In the genomic region with DNA sequence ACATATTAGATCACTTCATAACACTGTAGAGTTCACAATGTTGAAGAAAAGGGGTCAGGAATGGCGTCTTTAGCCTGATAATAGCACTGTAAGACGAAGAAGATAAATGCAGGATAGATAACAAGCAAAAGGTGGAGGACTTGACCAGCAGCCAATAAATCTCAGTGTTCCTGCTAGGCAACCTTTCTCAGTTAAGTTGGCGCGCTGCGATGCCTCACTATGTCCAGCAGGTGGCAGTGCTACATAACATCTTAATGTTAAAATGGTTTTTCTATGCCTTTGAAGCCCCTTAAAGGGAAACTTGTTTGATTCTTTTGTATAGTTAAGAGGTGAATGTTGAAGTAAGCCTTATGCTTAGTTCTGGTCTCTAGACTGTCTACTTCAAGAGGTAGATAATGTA, we compare ENCODE assay signal across 8 mouse cellular contexts. TPM values are rescaled to one million over a fixed set of nuclear protein-coding genes. Genes with fewer than 3 reads are reported as not detected.
DNase-seq lines count a peak whose midpoint lies in the region; ATAC-seq and TF ChIP-seq lines count a peak whose summit lies in the region.

No protein-coding gene starts in this region.

- ATAC-seq in forebrain, embryonic 14.5 days = no peak

- H3K27ac ChIP-seq in CH12.LX (ENCODE audit: insufficient read depth, low read depth) = no peak overlapping the region
- no peak overlapping the region for H3K27ac ChIP-seq in forebrain, embryonic 14.5 days (ENCODE audit: low read depth, low read length)

- TF ChIP-seq POLR2A in CH12.LX (IDR thresholded peaks at IDR 0.05; ENCODE audit: low read depth, low read length) = no peak
- no peak for TF ChIP-seq POLR2A in lung, adult 2 months (IDR thresholded peaks at IDR 0.05; ENCODE audit: borderline replicate concordance, extremely low read depth, low read depth, low read length)

- no peak overlapping the region for H3K9ac ChIP-seq in CH12.LX (ENCODE audit: insufficient read depth, low read depth)
- H3K9ac ChIP-seq in forebrain, embryonic 14.5 days (ENCODE audit: low read length) = no peak overlapping the region

- no peaks in the 10 kb centered on the region for H3K27me3 ChIP-seq in CH12.LX (replicated peaks)
- no peaks in the 10 kb centered on the region for H3K27me3 ChIP-seq in forebrain, embryonic 14.5 days (replicated peaks; ENCODE audit: control insufficient read depth, insufficient read depth, low read length)

- WGBS in forebrain, embryonic 14.5 days = 1% methylated on average over 5 of the region's 5 CpGs
- under 1% methylated on average over 5 of the region's 5 CpGs for WGBS in lung, adult 2 months

- no peak overlapping the region for H3K4me3 ChIP-seq in CH12.LX (replicated peaks in 1 of 3; ENCODE audit: low read depth in 2 of 3, low read length in 2 of 3, poor library complexity in 1 of 3)
- H3K4me3 ChIP-seq in forebrain, embryonic 14.5 days (ENCODE audit: low read depth, low read length) = no peak overlapping the region
- no peak overlapping the region for H3K4me3 ChIP-seq in lung, adult 2 months (replicated peaks; ENCODE audit: extremely low read depth, low read depth, low read length)

- H3K4me1 ChIP-seq in CH12.LX (ENCODE audit: control insufficient read depth in 1 of 2, insufficient read depth in 2 of 2) = peaks cover 0 to 4% of the 10 kb centered on the region in 2 experiments; a peak in 1 of 4 replicates
- H3K4me1 ChIP-seq in forebrain, embryonic 14.5 days (ENCODE audit: control insufficient read depth, insufficient read depth, low read length) = no peaks in the 10 kb centered on the region
- peaks cover 2% of the 10 kb centered on the region; the same call in 1 of the 2 replicates for H3K4me1 ChIP-seq in lung, adult 2 months (ENCODE audit: control insufficient read depth, insufficient read depth, low read length)

- H3K4me2 ChIP-seq in CH12.LX (ENCODE audit: insufficient read depth, low read depth, poor library complexity, severe bottlenecking) = no peak overlapping the region
- H3K4me2 ChIP-seq in forebrain, embryonic 14.5 days (ENCODE audit: low read length) = no peak overlapping the region

- dilution Hi-C loops in CH12.LX (cut with MboI; ENCODE audit: extremely low pct_ligation_motif_present, extremely low pct_unique_long_range_greater_than_20kb, low sequenced_read_pairs) = no loop called here

- DNase-seq in 416B (ENCODE audit: low read depth) = peak; percentile 74
- DNase-seq in CH12.LX (ENCODE audit: extremely low read depth) = peak; percentile 67
- peak; percentile 58 for DNase-seq in c-Kit-positive CD71-negative TER-119-negative erythroid progenitor cells, embryonic 14.5 days (ENCODE audit: low read depth)
- DNase-seq in forebrain, embryonic 14.5 days (ENCODE audit: low spot score) = peak; percentile 89
- DNase-seq in kidney, postnatal 10 days = peak; percentile 89
- DNase-seq in lung, adult 2 months = peak; percentile 66
- peak; percentile 79 for DNase-seq in right cerebral cortex, postnatal 14 days
- DNase-seq in yolk sac, embryonic 10.5 days (ENCODE audit: low spot score) = peak; percentile 43

- no peaks in the 10 kb centered on the region for H3K79me2 ChIP-seq in CH12.LX (replicated peaks; ENCODE audit: control insufficient read depth, extremely low read depth, insufficient read depth, poor library complexity, severe bottlenecking)

- no peaks in the 10 kb centered on the region for H3K9me3 ChIP-seq in CH12.LX (replicated peaks; ENCODE audit: low read length)
- no peaks in the 10 kb centered on the region for H3K9me3 ChIP-seq in forebrain, embryonic 14.5 days (replicated peaks; ENCODE audit: control insufficient read depth, low read length)

- TF ChIP-seq RAD21 in CH12.LX (IDR thresholded peaks at IDR 0.05; ENCODE audit: low read depth, low read length) = peak; percentile 86

- H3K36me3 ChIP-seq in CH12.LX (replicated peaks in 1 of 2; ENCODE audit: control insufficient read depth in 1 of 2, insufficient read depth in 1 of 2, low read length in 1 of 2) = no peaks in the 10 kb centered on the region
- H3K36me3 ChIP-seq in forebrain, embryonic 14.5 days (ENCODE audit: control insufficient read depth, insufficient read depth, low read length) = no peaks in the 10 kb centered on the region

- TF ChIP-seq EP300 in CH12.LX (IDR thresholded peaks at IDR 0.05; ENCODE audit: low read length) = no peak

- in situ Hi-C loops in CH12.LX (cut with MboI; ENCODE audit: low pct_ligation_motif_present, low pct_unique_long_range_greater_than_20kb, low sequenced_read_pairs) = loop anchor here (10.0 kb wide), 2 partner anchors 121 to 331 kb away; no protein-coding TSS in a partner anchor

- TF ChIP-seq CTCF in CH12.LX (conservative IDR thresholded peaks at IDR 0.05 in 1 of 2, IDR thresholded peaks at IDR 0.05 in 1 of 2; ENCODE audit: low read depth in 2 of 2, low read length in 2 of 2) = peak; percentile 88 to 90
- TF ChIP-seq CTCF in lung, adult 2 months (IDR thresholded peaks at IDR 0.05; ENCODE audit: insufficient read depth, low read length) = peak; percentile 97

TF ChIP-seq in CH12.LX, 34 proteins besides CTCF, POLR2A, EP300 and RAD21:
- peak; percentile 81; the same call in 1 of the 2 replicates for TF ChIP-seq E2F4 (IDR thresholded peaks at IDR 0.05; ENCODE audit: insufficient replicate concordance, low read depth, low read length)
- TF ChIP-seq SMC3 (IDR thresholded peaks at IDR 0.05; ENCODE audit: low read depth, low read length) = peak; percentile 85
- TF ChIP-seq MAZ (IDR thresholded peaks at IDR 0.05; ENCODE audit: low read depth, low read length) = no peak
TF ChIP-seq in CH12.LX: peak in this region for 2.

RNA-seq across cellular contexts. Expression of gene Ifit1, which starts 25.5 kb away (rescaled TPM):
- 0.25 TPM in 2 replicates for total RNA-seq in CH12.LX (2012; rRNA removed)
- 1.4 and 1.8 TPM in 2 replicates for total RNA-seq in CH12.LX (2014; rRNA removed)
- polyA plus RNA-seq in CH12.LX (2012; ENCODE audit: insufficient read length, low read depth) = 2.3 and 2.5 TPM in 2 replicates
- 0.38 TPM in 1 of 2 replicates, not detected in the other for polyA plus RNA-seq in forebrain, embryonic 14.5 days (2014; fragmentation: Nextera tagmentation; extraction: Ambion mirVana)
- 3.5 and 5.0 TPM in 2 replicates for polyA plus RNA-seq in lung, adult 2 months (2012; rRNA removed)

RNA-seq across cellular contexts. Expression of gene Ifit1bl2, which starts 25.6 kb away (rescaled TPM):
- total RNA-seq in CH12.LX (2012; rRNA removed) = not detected in 2 replicates
- 0.08 TPM in 2 replicates for total RNA-seq in CH12.LX (2014; rRNA removed)
- polyA plus RNA-seq in CH12.LX (2012; ENCODE audit: insufficient read length, low read depth) = 0.15 and 0.24 TPM in 2 replicates
- polyA plus RNA-seq in forebrain, embryonic 14.5 days (2014; fragmentation: Nextera tagmentation; extraction: Ambion mirVana) = 0.10 and 0.41 TPM in 2 replicates
- polyA plus RNA-seq in lung, adult 2 months (2012; rRNA removed) = 0.25 and 0.30 TPM in 2 replicates

RNA-seq across cellular contexts. Expression of gene Ifit3b, which starts 58.4 kb away (rescaled TPM):
- total RNA-seq in CH12.LX (2012; rRNA removed) (not detected in 2 replicates), CH12.LX (2014; rRNA removed) (not detected in 2 replicates)
- polyA plus RNA-seq in CH12.LX (2012; ENCODE audit: insufficient read length, low read depth) = not detected in 2 replicates
- polyA plus RNA-seq in forebrain, embryonic 14.5 days (2014; fragmentation: Nextera tagmentation; extraction: Ambion mirVana) = not detected in 2 replicates
- polyA plus RNA-seq in lung, adult 2 months (2012; rRNA removed) = 2.1 and 4.5 TPM in 2 replicates
